Mouse (Mus musculus): ENCODE measurements around the gene Vps37b.

Gene Vps37b

GRCm38 (mm10) chr5:124046741-124047401 lies 14.8 kb upstream of the Vps37b start:
- in situ Hi-C loops (cut with MboI, MseI) = no loop called here

- in situ Hi-C loops (cut with MboI, MseI) = no loop called here
Observed at GRCm38 (mm10) chr5:124045453-124046010, 13.5 kb upstream of the Vps37b start.

GRCm38 (mm10) chr5:124043999-124044398 lies 11.9 kb upstream of the Vps37b start:
- in situ Hi-C loops (cut with MboI, MseI) = no loop called here

- in situ Hi-C loops (cut with MboI, MseI) = no loop called here
Observed at GRCm38 (mm10) chr5:124043212-124043978, 11.3 kb upstream of the Vps37b start.

- in situ Hi-C loops (cut with MboI, MseI) = no loop called here
Observed at GRCm38 (mm10) chr5:124041097-124041496, 9.0 kb upstream of the Vps37b start.

GRCm38 (mm10) chr5:124039602-124040001 lies 7.5 kb upstream of the Vps37b start:
- in situ Hi-C loops (cut with MboI, MseI) = no loop called here

- in situ Hi-C loops (cut with MboI, MseI) = no loop called here
Observed at GRCm38 (mm10) chr5:124036836-124037235, 4.8 kb upstream of the Vps37b start.

GRCm38 (mm10) chr5:124036341-124036740 lies 4.3 kb upstream of the Vps37b start:
- in situ Hi-C loops (cut with MboI, MseI) = no loop called here

GRCm38 (mm10) chr5:124035806-124036205 lies 3.7 kb upstream of the Vps37b start:
- in situ Hi-C loops (cut with MboI, MseI) = no loop called here

- in situ Hi-C loops (cut with MboI, MseI) = no loop called here
Observed at GRCm38 (mm10) chr5:124035406-124035805, 3.3 kb upstream of the Vps37b start.

- in situ Hi-C loops (cut with MboI, MseI) = no loop called here
Observed at GRCm38 (mm10) chr5:124034471-124034870, 2.4 kb upstream of the Vps37b start.

- in situ Hi-C loops (cut with MboI, MseI) = no loop called here
Observed at GRCm38 (mm10) chr5:124031068-124031955, 758 bp downstream of the Vps37b start.

- in situ Hi-C loops (cut with MboI, MseI) = no loop called here
Observed at GRCm38 (mm10) chr5:124030386-124031067, 1.5 kb downstream of the Vps37b start.

GRCm38 (mm10) chr5:124029220-124030035 lies 2.6 kb downstream of the Vps37b start:
- in situ Hi-C loops (cut with MboI, MseI) = no loop called here

GRCm38 (mm10) chr5:124028680-124029079 lies 3.4 kb downstream of the Vps37b start:
- in situ Hi-C loops (cut with MboI, MseI) = no loop called here

GRCm38 (mm10) chr5:124027702-124028470 lies 4.2 kb downstream of the Vps37b start:
- in situ Hi-C loops (cut with MboI, MseI) = no loop called here

GRCm38 (mm10) chr5:124026568-124026967 lies 5.5 kb downstream of the Vps37b start:
- in situ Hi-C loops (cut with MboI, MseI) = no loop called here

GRCm38 (mm10) chr5:124025587-124026441 lies 6.3 kb downstream of the Vps37b start:
- in situ Hi-C loops (cut with MboI, MseI) = no loop called here

- in situ Hi-C loops (cut with MboI, MseI) = no loop called here
Observed at GRCm38 (mm10) chr5:124025146-124025545, 6.9 kb downstream of the Vps37b start.
